23 mouse cellular contexts compared by ENCODE assay signal in the genomic region with DNA sequence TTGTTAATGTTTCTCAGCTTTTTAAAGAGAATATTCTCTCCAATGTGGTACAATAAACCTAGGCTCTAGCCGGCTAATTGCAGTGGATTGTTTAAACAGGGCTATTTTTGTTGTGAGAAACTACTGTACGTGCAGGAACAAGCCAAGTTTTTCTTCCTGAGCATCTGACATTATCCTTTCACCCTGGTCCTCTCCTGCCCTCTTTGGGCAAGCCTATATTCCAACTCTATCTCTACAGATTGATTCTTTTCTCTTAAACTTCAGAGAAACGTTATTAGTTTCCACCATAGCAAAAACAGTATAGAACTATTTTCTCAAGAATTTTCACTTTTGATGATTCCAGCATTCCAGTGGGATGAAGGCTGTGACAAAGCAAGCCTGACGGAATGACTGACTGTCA.
DNase-seq lines count a peak whose midpoint lies in the region; ATAC-seq and TF ChIP-seq lines count a peak whose summit lies in the region.
"Had no signal": no experiment of that assay in that cellular context is flagged by ENCODE, and none has a peak within 500 bp of the region (broad histone marks: within the 10 kb centered on the region; RNA-seq: fewer than 3 reads in every experiment).

No protein-coding gene starts in this region.

- TF ChIP-seq CTCF in forebrain, postnatal 0 days (IDR thresholded peaks at IDR 0.05; ENCODE audit: low read depth), result peak; percentile 37
- TF ChIP-seq CTCF in hindbrain, postnatal 0 days (IDR thresholded peaks at IDR 0.05; ENCODE audit: low read depth), result peak; percentile 48
- peak; percentile 28 for TF ChIP-seq CTCF in lung, postnatal 0 days (IDR thresholded peaks at IDR 0.05)
- peak; percentile 31 for TF ChIP-seq CTCF in Patski (IDR thresholded peaks at IDR 0.05)

- H3K27ac ChIP-seq in forebrain, postnatal 0 days (ENCODE audit: low read depth, low read length), result no peak overlapping the region
- H3K27ac ChIP-seq in forebrain, embryonic 15.5 days (replicated peaks), result no peak overlapping the region
- H3K27ac ChIP-seq in hindbrain, postnatal 0 days, result no peak overlapping the region
- no peak overlapping the region for H3K27ac ChIP-seq in hindbrain, embryonic 14.5 days
- no peak overlapping the region for H3K27ac ChIP-seq in lung, postnatal 0 days (ENCODE audit: low read length)
- H3K27ac ChIP-seq: forebrain, embryonic 13.5 days; hindbrain, embryonic 15.5 days; liver, embryonic 12.5 days; midbrain, embryonic 10.5 days; stomach, embryonic 15.5 days had no signal

- in situ Hi-C loops in Patski (cut with MboI; ENCODE audit: low pct_unique_long_range_greater_than_20kb), result no loop called here

- no peak overlapping the region for H3K9ac ChIP-seq in forebrain, postnatal 0 days
- no peak overlapping the region for H3K9ac ChIP-seq in forebrain, embryonic 15.5 days (replicated peaks)
- no peak overlapping the region for H3K9ac ChIP-seq in hindbrain, postnatal 0 days (replicated peaks; ENCODE audit: low read length)
- H3K9ac ChIP-seq in hindbrain, embryonic 14.5 days, result no peak overlapping the region
- H3K9ac ChIP-seq in lung, postnatal 0 days (replicated peaks; ENCODE audit: low read depth), result no peak overlapping the region
- H3K9ac ChIP-seq: forebrain, embryonic 13.5 days; hindbrain, embryonic 15.5 days; liver, embryonic 12.5 days; liver, postnatal 0 days; stomach, embryonic 15.5 days had no signal

- H3K27me3 ChIP-seq in forebrain, postnatal 0 days (ENCODE audit: insufficient read depth, low read length), result no peaks in the 10 kb centered on the region
- H3K27me3 ChIP-seq in forebrain, embryonic 15.5 days, result no peaks in the 10 kb centered on the region
- no peaks in the 10 kb centered on the region for H3K27me3 ChIP-seq in hindbrain, postnatal 0 days (ENCODE audit: insufficient read depth, low read length)
- H3K27me3 ChIP-seq in hindbrain, embryonic 14.5 days (ENCODE audit: control insufficient read depth, insufficient read depth, low read length), result no peaks in the 10 kb centered on the region
- H3K27me3 ChIP-seq in lung, postnatal 0 days (replicated peaks; ENCODE audit: insufficient read depth, low read length), result no peaks in the 10 kb centered on the region
- no peaks in the 10 kb centered on the region for H3K27me3 ChIP-seq in Patski
- H3K27me3 ChIP-seq: forebrain, embryonic 13.5 days; hindbrain, embryonic 15.5 days; liver, embryonic 12.5 days; stomach, embryonic 15.5 days had no signal

- TF ChIP-seq EP300 in lung, postnatal 0 days (IDR thresholded peaks at IDR 0.05), result no peak

- H3K9me3 ChIP-seq in forebrain, postnatal 0 days (ENCODE audit: low read length), result no peaks in the 10 kb centered on the region
- H3K9me3 ChIP-seq in forebrain, embryonic 15.5 days, result no peaks in the 10 kb centered on the region
- H3K9me3 ChIP-seq in hindbrain, postnatal 0 days (ENCODE audit: low read length), result no peaks in the 10 kb centered on the region
- no peaks in the 10 kb centered on the region for H3K9me3 ChIP-seq in hindbrain, embryonic 14.5 days (ENCODE audit: control insufficient read depth, low read length)
- no peaks in the 10 kb centered on the region for H3K9me3 ChIP-seq in lung, postnatal 0 days (ENCODE audit: low read length)
- H3K9me3 ChIP-seq: forebrain, embryonic 13.5 days; hindbrain, embryonic 15.5 days; liver, embryonic 12.5 days; midbrain, embryonic 10.5 days; stomach, embryonic 15.5 days had no signal

- H3K4me3 ChIP-seq in forebrain, postnatal 0 days (ENCODE audit: low read depth, low read length), result no peak overlapping the region
- no peak overlapping the region for H3K4me3 ChIP-seq in forebrain, embryonic 15.5 days
- no peak overlapping the region for H3K4me3 ChIP-seq in hindbrain, postnatal 0 days (ENCODE audit: low read length)
- H3K4me3 ChIP-seq in hindbrain, embryonic 14.5 days (replicated peaks; ENCODE audit: low read length), result no peak overlapping the region
- no peak overlapping the region for H3K4me3 ChIP-seq in lung, postnatal 0 days (ENCODE audit: low read depth, low read length)
- H3K4me3 ChIP-seq: forebrain, embryonic 13.5 days; hindbrain, embryonic 15.5 days; liver, embryonic 12.5 days; midbrain, embryonic 10.5 days; stomach, embryonic 15.5 days had no signal

- POLR2A ChIA-PET in Patski (lab: Charles Lee), result no interaction called here

- ATAC-seq in forebrain, postnatal 0 days, result no peak
- no peak for ATAC-seq in forebrain, embryonic 15.5 days (replicated peaks)
- ATAC-seq in hindbrain, postnatal 0 days, result no peak
- no peak for ATAC-seq in hindbrain, embryonic 14.5 days (ENCODE audit: low FRiP score)
- ATAC-seq in lung, postnatal 0 days, result no peak
- ATAC-seq in Patski, result no peak
- ATAC-seq: forebrain, embryonic 13.5 days; liver, embryonic 12.5 days; liver, postnatal 0 days had no signal

- WGBS in forebrain, postnatal 0 days, result 67% methylated on average over 4 of the region's 4 CpGs
- whole genome bisulfite sequencing in forebrain, embryonic 15.5 days, result 77% methylated on average over 4 of the region's 4 CpGs
- WGBS in hindbrain, postnatal 0 days, result 69% methylated on average over 4 of the region's 4 CpGs
- 77% methylated on average over 4 of the region's 4 CpGs for WGBS in hindbrain, embryonic 14.5 days
- 57% methylated on average over 4 of the region's 4 CpGs for WGBS in lung, postnatal 0 days

- DNase-seq in forebrain, postnatal 0 days, result no peak
- no peak for DNase-seq in hindbrain, postnatal 0 days (ENCODE audit: low spot score)
- no peak for DNase-seq in hindbrain, embryonic 14.5 days (ENCODE audit: low spot score)
- peak; percentile 22 for DNase-seq in lung, postnatal 0 days (ENCODE audit: low spot score)
- DNase-seq in lung, adult 18-20 months, result no peak
- no peak for DNase-seq in Patski (ENCODE audit: low read depth, low spot score)
- no peak for DNase-seq in embryo, embryonic 10.5 days (ENCODE audit: low spot score)
- DNase-seq: adrenal gland, postnatal 14 days; cerebellum, adult 11-12 months; cerebellum, adult 9-11 months; kidney, adult 8-10 months; kidney, postnatal 10 days; left cerebral cortex, postnatal 4 days; liver, postnatal 0 days; right cerebral cortex, postnatal 25 days; thymus, postnatal 14 days had no signal

- CTCF ChIA-PET in Patski (lab: Charles Lee), result interaction anchor here (0.6 kb wide), 1 partner anchor 867 kb away, joined by 3 read pairs; no protein-coding TSS in a partner anchor

- no peaks in the 10 kb centered on the region for H3K4me1 ChIP-seq in forebrain, postnatal 0 days (ENCODE audit: insufficient read depth)
- no peaks in the 10 kb centered on the region for H3K4me1 ChIP-seq in forebrain, embryonic 15.5 days
- no peaks in the 10 kb centered on the region for H3K4me1 ChIP-seq in hindbrain, postnatal 0 days (ENCODE audit: insufficient read depth, low read length)
- H3K4me1 ChIP-seq in hindbrain, embryonic 14.5 days (replicated peaks; ENCODE audit: control insufficient read depth, insufficient read depth, low read length), result no peaks in the 10 kb centered on the region
- peaks cover 4% of the 10 kb centered on the region; the same call in 1 of the 2 replicates for H3K4me1 ChIP-seq in lung, postnatal 0 days (ENCODE audit: insufficient read depth, low read depth, low read length)
- H3K4me1 ChIP-seq: forebrain, embryonic 13.5 days; hindbrain, embryonic 15.5 days; liver, embryonic 12.5 days; midbrain, embryonic 10.5 days; stomach, embryonic 15.5 days had no signal

- no peak overlapping the region for H3K4me2 ChIP-seq in forebrain, postnatal 0 days (ENCODE audit: low read depth)
- H3K4me2 ChIP-seq in forebrain, embryonic 15.5 days (replicated peaks), result no peak overlapping the region
- no peak overlapping the region for H3K4me2 ChIP-seq in hindbrain, postnatal 0 days (ENCODE audit: low read depth, low read length)
- no peak overlapping the region for H3K4me2 ChIP-seq in hindbrain, embryonic 14.5 days (replicated peaks)
- H3K4me2 ChIP-seq in lung, postnatal 0 days (replicated peaks; ENCODE audit: low read depth, low read length), result no peak overlapping the region
- H3K4me2 ChIP-seq: forebrain, embryonic 13.5 days; heart, embryonic 11.5 days; hindbrain, embryonic 15.5 days; liver, embryonic 12.5 days; stomach, embryonic 15.5 days had no signal

- H3K36me3 ChIP-seq in forebrain, postnatal 0 days (ENCODE audit: insufficient read depth), result no peaks in the 10 kb centered on the region
- H3K36me3 ChIP-seq in forebrain, embryonic 15.5 days, result no peaks in the 10 kb centered on the region
- H3K36me3 ChIP-seq in hindbrain, postnatal 0 days (ENCODE audit: insufficient read depth, low read length), result no peaks in the 10 kb centered on the region
- H3K36me3 ChIP-seq in hindbrain, embryonic 14.5 days (replicated peaks; ENCODE audit: control insufficient read depth, insufficient read depth), result no peaks in the 10 kb centered on the region
- no peaks in the 10 kb centered on the region for H3K36me3 ChIP-seq in lung, postnatal 0 days (ENCODE audit: insufficient read depth, low read length)
- H3K36me3 ChIP-seq: hindbrain, embryonic 15.5 days; liver, embryonic 12.5 days; midbrain, embryonic 10.5 days; stomach, embryonic 15.5 days had no signal
